Mouse (Mus musculus): ENCODE results near the gene Gm17606.
"Not testable (repeated sequence)": the region's sequence is repeated elsewhere in the genome, so short reads cannot be mapped to it uniquely, and the experiment has no call there.

The Gm17606 gene

DNA sequence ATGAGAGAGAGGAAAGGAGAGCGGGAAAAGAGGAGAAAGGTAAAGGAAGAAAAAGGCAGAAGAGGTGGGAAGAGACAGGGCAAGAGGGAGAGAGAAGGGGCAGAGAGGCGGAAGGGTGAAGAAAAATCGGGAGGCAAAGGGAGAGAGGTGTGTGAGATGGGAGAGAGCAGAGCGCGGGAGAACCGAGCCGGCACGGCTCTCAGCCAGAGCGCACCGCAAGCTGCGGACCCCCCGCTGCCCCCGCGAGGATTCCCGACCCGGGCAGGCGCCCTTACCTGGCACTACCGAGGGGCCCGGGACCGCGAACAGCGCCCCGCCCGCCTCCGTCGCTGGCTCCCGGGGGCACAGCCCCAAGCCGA lies at the start of gene Gm17606:
Gene Gm17606, plus strand, starts transcription at position 7 of the 359 bp plus-strand sequence.
- DNase-seq, result no peak

DNA sequence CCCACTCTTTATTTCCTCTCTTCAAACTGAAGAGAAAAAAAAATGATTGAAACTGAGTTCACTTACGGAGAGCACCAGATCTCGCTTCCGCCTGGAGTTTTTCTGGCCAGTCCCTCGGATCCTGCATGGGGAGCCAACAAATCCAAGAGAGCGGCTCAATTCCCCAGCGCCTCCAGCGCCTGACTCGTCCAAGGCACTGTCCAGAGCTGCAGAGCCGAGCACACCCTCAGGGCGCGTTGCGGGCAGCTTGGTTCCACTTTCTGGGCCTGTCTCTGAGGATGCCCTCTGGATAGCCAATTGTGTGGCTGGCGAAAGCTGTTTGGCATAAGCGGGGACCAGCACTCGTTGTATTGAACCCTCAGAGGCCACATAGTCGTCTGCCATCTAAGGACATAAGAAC lies 49.7 kb upstream of the Gm17606 start:
- no peak for DNase-seq

DNA sequence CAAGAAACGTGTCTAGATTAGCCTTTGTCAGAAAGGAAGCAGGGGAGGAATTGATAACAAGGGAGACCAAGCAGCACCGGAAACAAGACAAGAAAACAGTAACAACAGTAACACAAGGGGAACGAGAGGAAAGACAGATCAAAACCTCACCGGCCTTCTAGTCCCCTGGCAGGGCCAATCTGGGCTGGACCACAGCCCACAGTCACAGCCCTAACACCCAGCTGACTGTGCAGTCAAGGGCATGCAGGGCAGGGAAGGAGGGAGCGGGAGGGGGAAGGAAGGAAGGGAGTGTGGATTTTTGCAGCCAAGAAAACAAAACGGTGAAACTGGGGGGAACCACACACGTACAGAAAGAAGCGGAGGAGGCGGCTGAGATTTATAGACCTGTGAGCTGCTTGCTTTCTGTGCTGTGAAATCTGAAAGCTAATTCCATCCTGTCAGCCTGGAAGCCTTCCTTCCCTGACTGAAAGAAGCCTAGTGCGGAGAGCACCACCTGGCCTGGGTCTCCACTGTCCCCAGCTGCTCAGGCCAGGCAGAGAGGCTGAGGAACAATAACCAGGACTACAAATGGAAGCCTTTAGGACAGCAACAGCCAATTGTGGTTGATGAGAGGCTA lies 48.3 kb upstream of the Gm17606 start:
- DNase-seq, result peak in 1 of 2 experiments; percentile 41

DNA sequence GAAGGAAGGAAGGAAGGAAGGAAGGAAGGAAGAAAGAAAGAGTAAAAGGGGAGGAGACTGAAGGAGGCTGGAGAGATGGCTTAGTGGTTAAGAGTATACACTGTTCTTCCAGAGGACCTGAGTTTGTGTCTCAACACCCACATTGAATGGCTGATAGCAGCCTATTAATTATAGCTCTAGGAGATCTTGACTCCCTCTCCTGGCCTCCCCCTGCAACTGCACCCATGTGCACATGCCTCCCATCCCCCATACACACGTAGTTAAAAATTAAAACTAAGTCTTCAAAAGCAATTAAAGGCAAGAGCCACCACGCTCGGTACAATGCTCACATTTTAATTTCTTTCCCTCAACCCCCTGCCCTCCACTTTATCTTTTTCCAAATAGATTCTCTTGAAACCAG lies 46.7 kb upstream of the Gm17606 start:
- no peak for DNase-seq

DNA sequence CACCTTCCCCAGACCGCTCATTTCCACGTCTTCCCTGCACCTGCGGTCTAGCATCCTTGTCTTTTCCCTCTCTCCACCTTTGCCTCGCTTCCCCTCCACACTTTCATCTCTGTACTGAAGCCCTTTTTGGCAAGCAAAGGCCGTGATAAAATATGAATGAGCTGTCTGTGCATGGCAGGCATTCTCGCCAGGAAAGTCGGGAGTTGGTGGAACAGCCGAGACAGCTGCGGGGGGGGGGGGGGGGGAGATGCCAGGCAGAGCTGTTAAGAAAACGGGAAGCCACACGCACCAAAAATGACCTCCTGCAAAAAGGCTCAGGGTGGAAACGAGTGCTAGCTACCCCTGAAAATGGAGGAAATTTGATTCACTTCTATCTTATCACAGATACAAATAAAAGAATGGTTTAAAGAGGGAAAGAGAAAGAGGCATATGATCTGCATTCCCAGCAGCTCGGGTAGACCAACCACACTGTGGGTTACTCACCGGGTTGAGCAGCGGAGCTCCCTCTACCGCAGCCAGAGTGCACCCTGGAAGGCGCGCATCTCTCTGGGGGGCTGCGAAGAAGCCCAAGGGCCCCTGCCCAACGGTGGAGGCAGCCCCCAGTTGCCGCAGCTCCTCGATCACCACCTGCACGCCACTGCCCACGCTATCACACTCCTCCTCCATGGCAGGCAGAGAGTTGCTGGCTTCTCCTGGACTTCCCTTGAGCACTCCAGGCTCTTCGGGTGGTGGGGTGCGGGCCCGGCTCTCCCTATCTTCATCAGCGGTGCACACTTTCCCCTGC lies 45.9 kb upstream of the Gm17606 start:
- DNase-seq, result no peak

DNA sequence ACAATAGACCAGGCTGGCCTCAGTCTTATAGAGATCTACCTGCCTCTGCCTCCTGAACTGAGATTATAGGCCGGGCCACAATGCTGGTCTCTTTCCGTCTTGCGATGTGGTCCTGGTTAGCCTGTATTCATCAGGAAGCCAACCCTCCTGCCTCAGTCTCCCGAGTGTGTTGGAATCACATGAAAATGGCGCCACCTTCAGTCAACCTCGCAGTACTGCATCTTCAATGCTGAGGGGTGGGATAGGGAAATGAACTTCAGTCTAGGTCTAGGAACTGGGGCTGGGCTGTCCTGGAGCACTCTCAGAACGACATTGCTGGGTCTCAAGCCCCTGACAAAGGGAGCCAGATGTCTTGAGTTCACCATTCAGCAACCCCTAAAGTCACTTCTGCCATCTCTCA lies 43.7 kb upstream of the Gm17606 start:
- DNase-seq, result no peak

DNA sequence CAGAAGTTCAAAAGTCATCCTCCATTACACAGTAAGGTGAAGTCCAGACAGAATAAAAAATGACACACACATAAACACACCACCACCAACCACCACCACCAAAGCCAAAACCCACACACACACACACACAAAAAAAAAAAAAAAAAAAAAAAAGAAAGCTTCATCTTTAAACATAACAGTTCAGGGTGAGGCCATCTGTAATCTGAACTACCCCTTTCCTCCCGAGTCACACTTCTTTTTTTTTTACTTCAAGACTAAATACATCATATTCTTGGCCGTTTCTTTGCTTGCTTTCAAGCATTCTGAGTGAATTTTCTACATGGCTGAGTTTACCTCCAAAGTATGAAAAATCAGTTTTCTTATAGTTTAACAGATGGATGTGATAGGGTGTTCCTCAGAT lies 39.2 kb upstream of the Gm17606 start:
- no peak for DNase-seq

DNA sequence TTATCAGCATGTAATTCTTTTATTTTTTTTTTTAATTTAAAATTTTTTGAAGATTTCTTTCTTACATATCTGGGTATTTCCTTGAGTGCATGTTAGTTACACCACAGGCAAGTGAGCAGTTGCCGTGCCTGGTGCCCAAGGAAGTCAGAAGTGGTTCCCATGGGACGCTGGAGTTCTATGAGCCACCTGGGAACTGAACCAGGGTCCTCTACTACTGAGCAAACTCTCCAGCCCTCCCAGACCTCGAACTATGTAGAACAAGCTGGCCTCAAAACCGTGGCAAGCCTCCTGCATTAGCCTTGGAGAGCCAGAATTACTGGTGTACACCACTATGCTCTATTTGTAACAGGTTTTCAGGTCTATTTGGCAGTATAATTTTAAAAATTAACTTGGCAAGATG lies 38.1 kb upstream of the Gm17606 start:
- peak in 1 of 2 experiments; percentile 21 for DNase-seq

DNA sequence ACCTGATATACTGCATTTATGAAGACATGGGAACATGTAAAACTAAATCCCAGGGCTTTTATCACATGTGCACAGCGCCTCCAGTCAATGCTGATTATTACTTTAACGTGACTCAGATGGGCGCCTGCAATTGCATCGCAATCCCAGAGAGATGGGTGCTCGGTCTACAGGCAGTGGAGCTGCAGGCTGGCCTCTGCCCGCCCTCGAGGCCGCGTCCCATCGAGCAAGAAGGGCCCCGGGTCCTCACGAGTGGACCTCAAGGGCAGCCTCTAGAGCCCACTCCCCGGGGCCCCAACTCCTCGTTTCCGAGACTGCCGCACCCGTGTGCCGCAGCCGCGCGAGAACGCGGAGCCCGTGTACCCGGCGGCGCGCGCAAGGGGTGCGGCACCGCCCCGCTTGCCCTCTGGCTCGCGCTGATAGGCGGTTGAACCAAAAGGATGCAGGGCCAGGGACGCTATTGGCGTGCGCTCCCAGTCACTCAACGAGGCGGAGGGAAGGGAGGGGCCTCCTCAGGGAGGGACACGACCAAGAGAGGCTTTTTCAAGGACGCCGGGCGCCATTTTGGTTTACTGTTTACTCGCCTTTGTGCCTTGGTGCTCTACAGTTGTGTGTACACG lies 37.6 kb upstream of the Gm17606 start:
- DNase-seq, result peak; percentile 97 to 98

DNA sequence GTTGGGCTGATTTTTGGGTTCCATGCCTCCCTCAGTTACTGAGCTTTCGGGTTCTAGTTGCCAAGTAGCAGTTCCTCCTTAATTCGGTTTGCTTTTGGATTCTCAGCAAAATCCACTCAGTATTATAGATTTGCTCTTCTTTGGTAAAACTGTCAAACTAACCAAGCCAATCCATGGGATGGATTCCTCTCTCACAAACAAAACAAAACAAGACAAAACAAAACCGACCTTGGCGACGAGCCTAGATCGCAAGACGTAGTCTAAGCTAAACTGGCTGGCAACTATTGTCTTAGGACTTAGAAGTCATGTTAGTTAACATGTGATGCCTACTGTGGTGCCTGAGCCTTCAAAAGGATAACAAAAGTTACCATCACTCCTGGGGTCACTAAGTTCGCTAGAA lies 37.1 kb upstream of the Gm17606 start:
- DNase-seq, result peak in 1 of 2 experiments; percentile 24

DNA sequence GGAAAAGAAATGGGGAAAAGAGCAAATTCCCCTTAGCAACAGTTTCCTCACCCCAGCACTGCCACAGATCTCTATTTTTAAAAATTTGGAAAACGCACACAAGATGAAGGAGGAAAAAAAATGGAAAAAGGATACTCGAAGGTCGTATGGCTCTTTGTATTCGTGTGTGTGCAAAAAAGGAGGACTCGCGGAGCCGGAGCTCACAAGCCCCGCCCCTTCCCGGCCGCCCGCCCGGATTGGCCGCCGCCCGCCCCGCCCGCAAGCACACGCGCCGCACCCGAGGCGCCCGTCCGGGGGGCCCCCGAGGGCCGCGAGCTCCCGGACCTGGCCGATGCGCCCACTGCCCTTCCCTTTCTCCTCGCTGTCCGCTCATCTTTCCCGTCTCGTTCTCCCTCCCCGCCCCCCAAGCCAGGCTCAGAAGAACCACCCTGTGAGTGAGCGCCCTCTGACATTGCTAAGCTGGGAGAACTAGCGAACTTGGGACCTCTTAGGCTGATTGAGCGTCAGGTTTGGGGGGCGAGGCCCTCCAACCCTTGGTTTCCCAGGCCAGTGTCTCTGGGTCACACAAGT lies 34.9 kb upstream of the Gm17606 start, which contains the start of gene 4931414P19Rik:
Gene 4931414P19Rik, minus strand, starts transcription at position 242 of the 570 bp plus-strand sequence.
- peak; percentile 88 to 91 for DNase-seq

DNA sequence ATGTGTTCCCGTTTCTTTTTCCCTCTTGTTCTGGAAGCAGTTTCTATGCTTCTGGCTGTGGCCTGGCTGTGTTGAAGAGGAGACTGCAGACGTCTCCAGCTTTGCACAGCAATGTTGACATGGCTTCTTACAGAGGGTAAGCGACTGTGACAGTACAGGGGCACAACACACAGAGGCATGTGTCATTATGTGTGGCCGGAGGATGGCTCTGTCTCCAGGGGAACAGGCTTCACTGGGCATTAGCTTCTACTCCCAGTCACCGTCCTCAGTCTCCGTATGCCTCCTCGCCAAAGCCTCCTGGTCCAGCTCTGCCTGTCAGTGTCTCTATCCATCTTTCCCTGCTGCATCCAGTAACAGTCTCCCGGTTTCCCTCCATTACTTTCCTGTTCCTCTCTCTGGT lies 33.5 kb upstream of the Gm17606 start:
- no peak for DNase-seq

DNA sequence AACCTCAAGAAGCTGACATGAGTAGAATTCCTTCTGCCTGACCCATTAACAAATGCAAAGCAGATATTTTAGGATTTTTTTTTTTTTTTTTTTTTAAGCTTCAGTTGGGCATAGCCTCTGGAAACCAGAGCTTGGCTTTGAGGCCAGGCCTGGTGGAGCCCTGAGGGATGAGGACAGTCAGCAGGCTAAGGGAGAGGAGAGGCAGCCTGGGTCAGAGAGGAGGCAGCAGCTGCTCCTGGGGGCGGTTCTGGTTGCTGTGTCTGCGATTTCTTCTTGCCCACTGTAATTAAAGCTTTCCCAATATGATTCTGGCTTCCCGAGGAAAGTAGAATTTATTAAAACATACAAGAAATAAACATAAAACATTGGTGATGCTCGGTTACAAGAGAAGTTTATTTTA lies 31.5 kb upstream of the Gm17606 start:
- peak in 1 of 2 experiments; percentile 56 for DNase-seq

DNA sequence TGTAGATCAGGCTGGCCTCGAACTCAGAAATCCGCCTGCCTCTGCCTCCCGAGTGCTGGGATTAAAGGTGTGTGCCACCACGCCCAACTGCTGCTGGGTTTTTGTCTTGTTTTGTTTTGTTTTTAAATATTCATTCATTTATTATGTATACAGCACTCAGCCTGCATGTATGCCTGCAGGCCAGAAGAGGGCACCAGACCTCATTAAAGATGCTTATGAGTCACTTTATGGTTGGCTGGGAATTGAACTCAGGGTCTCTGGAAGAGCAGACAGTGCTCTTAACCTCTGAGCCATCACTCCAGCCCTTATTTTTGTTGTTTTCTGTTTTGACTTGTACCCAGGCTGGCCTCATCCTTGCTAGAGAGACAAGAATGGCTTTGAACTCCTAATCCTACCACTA lies 30.8 kb upstream of the Gm17606 start:
- DNase-seq, result peak in 1 of 2 experiments; percentile 37

DNA sequence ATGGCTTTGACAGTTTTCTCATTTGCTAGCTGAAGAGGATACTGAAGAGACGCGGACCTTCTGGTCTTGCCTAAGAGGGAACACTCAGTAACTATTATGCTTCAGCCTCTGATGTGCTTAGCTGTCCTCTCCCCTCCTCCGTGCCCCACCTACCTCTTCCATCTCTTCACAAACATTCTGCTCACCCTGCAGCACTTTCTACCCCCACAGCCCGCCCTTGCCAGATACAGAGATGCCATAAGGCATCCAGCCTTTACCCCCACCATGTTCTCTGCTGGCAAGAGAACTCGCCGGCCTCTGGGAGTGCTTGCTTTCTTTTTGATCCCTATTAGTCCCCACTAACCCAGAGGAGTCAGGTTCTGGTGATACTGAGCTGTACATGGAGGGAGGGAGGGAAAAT lies 30.1 kb upstream of the Gm17606 start:
- DNase-seq, result no peak

DNA sequence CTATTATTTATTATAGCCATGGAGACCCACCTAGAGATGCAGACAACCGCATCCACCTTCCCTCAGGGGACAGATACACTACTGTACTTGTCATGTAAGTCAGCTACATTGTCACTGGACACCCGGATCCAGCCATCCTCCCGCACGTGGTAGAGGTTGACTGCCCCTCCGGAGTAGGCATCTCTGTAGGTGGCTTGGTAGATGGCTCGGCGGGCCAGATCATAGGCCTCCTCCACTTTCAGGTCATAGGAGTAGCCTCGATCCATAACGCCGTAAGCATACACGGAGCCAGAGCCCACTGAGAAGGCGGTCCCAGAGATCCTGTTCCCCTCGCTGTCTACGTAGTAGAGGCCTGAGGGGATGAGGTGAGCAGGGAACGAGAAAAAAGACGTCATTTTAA lies 26.6 kb upstream of the Gm17606 start:
- not testable (repeated sequence) for DNase-seq

DNA sequence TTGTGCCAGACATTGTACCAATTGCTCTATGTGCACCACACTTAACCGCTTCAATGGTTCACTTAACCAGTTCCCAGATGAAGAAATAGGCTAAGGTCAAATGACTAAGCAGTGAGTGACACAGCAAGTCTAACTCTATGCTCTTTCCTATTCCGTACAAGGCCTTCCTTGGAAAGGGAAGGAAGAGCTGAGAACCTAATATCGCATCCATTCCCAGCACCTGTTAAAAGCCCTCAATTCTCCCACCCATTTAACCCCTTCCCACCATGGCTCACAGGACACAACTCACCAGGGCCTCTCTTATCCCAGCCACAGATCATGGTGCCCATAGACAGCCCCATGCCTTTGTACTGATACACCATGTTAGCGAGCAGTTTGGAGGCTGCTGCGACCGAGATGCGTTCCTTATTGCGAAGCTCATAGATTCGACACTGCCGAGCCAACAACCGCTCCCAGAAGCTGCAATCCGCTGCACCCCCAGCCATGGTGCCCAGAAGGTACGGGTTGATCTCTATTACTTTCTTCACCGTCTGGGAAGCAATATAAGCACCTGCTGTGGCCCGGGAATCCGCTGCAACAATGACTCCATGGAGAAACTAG lies 24.4 kb upstream of the Gm17606 start:
- no peak for DNase-seq

DNA sequence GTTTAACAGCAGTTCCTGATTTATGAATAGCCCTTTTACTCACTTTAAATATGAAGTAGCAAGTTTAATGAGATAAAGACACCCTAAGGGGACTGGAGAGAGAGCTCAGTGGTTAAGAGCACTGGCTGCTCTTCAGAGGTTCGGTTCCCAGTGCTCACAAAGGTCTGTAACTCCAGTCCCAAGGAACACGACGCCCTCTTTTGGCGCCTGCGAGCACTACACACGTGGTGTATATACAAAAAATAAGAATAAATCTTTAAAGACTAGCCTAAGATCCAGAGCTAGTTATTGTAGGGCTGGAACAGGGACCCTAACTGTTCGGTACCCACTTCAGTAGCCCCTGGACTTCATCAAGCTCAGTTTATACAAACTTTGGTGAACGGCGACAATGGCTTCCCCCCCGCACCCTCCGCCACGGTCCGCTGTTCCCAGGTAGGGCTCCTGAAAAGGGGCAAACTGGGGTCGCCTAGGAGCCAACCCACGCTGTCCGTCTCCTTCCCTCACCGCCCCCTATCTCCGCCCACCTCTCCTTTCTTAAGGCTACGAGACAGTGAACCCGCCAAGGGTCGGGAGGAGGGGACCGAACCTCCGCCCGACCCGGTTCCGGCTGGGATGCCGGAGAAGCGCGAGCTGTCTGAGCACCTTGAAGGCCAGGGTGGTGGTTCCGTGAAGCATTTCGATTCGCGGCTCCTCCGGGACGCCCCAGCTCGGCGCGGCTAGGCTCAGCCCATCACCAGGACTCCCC lies 23.4 kb upstream of the Gm17606 start:
- DNase-seq, result no peak

DNA sequence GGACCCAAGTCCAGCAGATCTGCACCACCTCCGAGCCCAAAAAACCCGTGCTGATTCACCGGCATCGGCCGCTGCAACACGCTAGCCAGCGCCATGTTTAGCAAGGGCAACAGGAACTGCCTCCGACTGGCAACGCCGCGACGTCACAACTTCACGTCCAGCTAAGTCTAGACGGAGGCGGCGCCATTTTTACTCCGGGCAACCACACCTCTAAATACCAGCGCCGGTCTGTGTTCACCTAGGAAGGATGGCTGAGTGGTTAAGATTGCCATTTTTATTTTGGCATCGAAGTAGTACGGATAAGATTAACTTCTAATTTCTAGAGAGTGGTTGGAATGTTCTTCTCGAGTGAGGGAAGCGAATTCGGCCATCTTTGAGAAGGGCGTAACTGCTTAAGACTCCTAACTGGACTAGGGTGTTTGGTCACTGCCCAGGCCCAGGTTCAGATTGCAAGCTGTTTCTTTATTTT lies 22.8 kb upstream of the Gm17606 start, which contains the start of gene Psmb5:
Gene Psmb5, minus strand, starts transcription at position 126 of the 469 bp plus-strand sequence.
- peak; percentile 90 to 92 for DNase-seq

DNA sequence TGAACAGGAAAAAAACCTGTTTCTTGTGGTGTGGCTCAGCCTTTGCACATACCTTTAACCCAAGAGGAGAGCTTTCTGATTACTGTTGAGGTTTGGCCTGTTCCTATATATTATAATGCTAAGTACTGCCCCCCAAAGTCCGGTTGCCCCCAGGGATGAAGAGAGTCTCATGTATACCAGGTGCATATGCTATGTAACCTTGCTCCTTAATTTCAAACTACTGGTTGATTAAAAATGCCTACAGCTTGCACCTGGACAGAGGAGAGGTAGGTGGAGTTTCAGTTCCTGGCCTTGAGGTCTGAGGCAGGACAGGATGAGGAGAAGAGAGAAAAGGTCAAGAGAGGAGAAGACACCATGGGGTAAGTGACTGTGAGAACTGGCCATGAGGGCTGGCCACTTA lies 19.6 kb upstream of the Gm17606 start, which contains the start of gene Psmb11:
Gene Psmb11, plus strand, starts transcription at position 301 of the 400 bp plus-strand sequence.
- DNase-seq, result no peak

DNA sequence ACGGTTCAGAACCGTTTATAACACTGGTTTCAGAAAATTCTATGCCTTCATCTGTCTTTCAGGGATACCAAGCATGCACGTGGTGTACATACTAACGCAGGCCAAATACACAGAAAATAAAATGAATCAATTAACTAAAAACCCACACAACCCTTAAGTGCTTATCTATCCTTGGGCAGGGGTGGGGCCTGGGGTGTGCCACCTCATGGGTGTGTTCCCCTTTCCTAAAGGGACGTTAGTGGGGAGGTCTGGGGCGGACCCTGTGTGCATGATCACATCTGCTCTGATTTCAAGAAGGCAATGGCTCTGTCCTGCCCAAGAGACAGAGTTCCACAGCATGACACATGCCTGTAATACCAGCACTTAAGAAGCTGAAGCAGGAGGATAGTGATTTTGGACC lies 17.4 kb upstream of the Gm17606 start:
- no peak for DNase-seq

DNA sequence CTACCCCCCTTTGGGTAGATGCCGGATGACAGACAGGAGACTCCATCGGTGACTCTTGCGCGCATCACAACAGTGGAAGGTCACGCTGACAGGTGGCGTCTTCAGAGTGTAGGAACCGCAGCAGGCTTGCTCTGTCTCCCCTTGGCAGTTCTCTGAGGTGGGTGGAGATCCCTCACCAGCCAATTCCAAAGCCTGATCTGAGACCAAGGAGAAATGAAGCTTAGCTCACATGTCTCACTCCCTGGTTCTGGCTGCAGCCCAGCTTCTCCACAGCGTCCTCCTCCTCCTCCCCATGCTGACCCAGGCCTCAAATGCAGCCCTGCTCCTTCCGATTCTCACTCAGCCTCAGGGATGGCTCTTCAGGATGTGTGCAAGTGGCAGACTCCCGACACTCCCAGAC lies 15.8 kb upstream of the Gm17606 start:
- no peak for DNase-seq
